Mouse (Mus musculus) adrenal gland, postnatal 36 days (tissue): ENCODE measurements at regions not wholly inside any gene's neighbourhood (a gene's known extent, or its start where the extent isn't known, plus 50 kb on each side); places are given as distances from the start of the nearest gene placed in this dataset.

Experiments used
- DNase-seq, 2 experiments: peaks; one replicate each; pipeline ENCODE4 v3.0.0; 2021; ENCODE audit warnings: mixed read lengths in 1 of 2

DNA sequence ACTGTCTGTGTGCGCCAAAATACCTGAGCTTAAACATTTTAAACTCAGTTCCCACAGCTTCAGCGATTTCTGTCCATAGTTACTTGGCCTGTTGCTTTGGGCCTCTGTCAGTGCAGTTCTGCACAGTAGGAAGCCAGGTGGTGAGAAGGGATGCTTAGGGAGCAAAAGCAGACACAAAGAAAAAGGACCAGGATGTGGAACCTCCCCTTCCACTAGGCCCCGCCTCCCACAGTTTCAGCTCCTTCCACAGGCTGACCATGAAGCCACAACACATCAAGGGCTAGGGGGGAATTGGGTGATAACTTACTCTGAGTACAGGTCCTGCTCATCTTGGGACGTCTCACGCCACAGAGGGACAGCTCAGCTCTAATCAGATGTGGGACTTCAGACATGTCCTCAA is 263.5 kb upstream of the Sdk2 start:
- DNase-seq, result no peak

DNA sequence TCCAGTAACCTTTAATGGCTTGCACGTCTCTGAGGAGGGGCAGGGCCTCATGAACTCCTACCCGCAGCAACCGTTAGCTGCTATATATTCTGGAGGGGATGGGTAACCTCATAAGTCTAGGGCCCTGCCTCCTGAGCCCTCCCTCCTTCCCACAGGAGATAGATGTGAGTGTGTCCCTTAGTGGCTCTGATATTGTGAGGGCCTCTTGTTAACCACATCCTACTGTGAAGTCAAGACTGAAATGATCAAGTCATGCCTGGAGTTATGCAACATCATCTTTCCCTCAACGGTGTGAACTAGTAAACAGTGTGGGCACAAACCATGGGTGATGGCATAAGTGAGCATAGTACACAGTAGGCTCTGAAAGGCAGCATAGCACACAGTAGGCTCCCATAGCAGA is 255.8 kb upstream of the Sdk2 start:
- no peak for DNase-seq

DNA sequence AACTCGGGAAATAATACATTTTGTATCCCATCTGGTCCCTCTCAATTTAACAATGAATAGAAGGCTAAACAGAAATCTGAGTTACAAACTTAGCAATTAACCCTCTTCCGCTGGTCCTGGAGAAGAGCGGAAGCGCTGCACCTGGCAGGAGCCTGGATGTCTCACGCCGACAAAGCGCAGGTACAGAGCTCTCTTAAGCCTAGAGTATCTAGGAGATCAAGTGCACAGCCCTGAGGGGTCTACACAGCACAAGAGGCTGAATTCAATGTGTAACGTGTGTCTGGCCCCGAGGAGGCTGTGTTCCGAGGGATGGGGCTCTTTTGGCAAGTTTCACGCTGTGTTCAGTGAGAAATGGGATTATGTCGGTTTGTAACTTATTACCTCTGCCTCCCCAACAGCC is 255.1 kb upstream of the Sdk2 start:
- no peak for DNase-seq

DNA sequence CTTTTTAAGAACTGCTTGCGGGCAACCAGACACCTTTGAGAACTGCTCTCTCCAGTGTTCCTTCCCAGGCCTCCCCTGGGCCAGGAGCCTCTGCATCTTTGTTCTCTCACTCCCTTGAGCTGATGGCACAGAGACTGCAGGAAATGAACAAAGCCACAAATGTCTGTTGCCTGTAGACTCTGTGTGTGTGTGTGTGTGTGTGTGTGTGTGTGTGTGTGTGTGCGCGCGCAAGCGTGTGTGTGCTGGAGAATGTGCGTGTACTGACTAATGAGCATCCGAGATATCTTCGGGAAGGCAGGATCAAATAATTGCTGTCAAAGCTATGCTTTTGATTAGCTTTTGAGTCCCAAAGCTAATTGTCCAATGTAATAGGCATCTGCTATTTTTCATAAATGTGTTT is 254.7 kb upstream of the Sdk2 start:
- no peak for DNase-seq

DNA sequence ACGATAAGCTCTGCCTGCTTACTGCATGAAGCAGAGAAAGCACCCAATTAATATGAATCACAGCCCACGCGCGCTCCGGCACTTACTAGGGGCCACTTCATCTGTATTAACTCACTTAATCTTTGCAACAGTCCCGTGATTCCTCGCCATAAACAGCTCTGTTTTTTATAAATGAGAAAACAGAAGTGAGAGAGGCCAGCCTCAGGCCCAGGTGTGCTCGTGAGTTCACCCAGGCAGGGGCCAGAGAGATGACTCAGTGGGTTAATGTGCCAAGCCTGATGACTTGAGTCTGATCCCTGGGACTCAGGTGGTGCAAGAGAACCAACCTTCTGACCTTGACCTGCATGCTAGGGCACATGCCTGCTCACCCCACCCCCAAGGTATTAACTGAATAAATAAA is 248.4 kb upstream of the Sdk2 start:
- DNase-seq, result no peak

DNA sequence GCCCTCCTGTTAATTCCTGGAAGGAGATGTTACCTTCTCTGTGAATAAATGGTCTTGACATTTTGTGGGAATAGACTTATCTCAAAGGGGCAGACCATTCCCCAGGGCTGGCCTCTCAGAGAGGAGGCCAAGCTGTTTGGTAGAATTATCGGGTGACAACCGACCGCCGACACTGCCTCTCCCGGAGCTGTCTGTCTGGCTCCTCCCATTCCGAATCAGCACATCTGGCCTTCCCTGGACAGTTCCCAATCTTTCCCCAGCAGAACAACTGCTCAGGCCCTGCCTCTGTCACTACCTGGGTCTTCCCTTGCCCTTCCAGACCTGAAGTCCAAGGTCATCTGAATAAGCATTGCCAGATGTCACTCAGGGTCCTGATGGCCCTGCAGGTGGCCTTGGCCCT is 246.8 kb upstream of the Sdk2 start:
- peak in 1 of 2 experiments; percentile 9 for DNase-seq

DNA sequence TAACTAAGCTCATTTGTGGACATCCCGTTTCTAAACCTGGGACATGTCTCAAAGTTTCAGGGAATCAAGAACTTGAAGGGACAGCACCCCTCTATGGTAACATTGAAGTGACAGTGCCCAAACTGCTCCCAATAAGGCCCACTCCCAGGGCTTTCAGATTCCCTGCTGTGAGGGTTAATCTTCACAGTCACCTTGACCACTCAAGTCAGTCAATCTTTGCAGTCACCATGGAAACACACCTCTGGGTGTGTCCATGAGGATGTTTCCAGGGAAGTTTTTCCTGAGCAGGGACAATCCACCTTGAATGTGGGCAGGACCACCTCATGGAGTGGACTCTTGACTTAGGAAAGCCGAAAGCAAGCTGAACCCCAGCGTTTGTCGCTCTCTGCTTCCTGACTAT is 244.8 kb upstream of the Sdk2 start:
- no peak for DNase-seq

DNA sequence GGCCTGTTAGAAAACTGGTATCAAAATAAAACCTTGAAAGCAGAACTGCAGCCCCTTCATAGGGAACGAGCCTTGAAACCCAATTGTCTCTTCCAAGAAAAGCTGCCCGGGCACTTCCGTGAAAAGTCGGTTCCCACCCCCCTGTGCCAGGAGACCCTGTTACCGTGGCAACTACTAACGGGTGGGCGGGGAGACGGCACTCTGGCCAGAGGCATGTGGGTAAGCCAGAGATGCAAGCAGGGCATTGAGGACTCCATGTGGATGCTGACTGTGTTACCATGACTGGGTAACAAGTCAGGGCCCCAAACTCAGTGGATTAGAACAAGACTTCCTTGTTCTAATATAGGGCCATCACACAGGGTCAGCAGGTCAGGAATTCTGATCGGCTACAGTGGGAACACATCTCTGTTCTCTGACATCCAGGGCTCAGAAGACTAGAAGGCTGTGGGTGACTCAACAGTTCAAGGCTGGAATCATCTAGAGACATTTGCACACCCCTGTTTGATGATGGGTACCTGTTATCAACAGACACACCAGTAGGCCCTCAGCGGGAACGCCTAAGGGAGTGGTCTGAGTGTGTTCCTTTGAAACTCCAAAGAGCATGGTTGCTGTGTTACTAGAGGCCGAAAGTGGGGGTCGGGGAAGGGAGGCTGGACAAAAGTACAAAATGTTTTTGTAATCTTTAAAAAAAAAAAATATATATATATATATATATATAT is 236.9 kb upstream of the Sdk2 start:
- no peak for DNase-seq

DNA sequence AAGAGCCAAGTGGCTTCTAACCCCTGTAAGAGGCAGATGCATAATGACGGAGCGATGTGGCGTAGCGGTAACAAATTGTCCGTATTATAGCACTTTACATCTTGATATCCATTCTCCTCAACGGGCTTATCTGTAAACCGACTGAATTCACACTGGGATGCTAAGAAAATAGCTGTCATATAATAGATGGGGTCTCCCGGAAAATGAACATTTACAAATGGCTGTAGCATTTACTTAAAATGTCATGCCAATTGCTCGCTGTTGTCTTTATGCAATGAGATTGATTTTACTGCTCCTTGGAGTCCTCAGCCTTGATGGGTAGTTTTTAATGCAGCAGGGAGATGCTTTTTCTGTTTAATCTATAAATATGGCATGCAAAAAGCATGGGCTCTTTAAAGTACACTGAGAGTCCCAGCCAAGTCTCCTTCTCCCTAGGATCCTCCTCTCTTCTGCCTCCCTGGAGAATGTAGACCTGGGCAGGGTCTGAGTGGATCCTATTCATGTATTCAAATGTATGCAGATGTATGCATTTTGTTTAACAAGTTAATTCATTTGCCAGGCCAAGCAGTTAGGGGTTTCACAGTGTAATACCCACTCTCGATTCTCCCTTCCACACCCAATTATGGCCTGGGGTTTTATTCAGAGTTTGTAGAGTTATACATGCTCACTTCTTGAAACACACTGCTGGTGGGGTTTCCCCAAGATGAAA is 233.9 kb upstream of the Sdk2 start:
- DNase-seq, result no peak

DNA sequence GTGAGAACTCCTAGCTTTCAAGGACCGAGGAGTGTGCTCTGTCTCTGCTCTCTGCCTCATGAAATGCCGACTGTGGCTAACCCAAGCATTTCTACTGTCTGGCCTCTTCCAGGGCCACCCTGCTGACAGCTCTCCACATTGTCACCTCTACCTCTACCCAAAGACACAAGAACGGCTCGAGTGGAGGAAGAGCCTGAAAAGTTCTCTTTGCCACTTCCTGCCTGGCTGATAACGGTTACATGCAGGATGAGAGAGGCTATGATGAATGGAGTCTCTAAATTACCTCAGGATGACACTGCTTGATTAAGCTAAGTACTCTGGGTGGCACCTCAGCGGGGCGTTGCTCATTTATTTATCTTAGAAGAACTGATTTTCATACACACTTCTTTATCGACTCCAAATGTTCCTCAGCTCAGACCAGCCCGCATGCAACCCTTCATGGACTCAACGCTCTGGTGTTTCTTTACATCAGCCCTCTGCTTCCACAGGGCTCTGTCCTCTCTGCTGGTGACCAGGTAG is 230.0 kb upstream of the Sdk2 start:
- no peak for DNase-seq

DNA sequence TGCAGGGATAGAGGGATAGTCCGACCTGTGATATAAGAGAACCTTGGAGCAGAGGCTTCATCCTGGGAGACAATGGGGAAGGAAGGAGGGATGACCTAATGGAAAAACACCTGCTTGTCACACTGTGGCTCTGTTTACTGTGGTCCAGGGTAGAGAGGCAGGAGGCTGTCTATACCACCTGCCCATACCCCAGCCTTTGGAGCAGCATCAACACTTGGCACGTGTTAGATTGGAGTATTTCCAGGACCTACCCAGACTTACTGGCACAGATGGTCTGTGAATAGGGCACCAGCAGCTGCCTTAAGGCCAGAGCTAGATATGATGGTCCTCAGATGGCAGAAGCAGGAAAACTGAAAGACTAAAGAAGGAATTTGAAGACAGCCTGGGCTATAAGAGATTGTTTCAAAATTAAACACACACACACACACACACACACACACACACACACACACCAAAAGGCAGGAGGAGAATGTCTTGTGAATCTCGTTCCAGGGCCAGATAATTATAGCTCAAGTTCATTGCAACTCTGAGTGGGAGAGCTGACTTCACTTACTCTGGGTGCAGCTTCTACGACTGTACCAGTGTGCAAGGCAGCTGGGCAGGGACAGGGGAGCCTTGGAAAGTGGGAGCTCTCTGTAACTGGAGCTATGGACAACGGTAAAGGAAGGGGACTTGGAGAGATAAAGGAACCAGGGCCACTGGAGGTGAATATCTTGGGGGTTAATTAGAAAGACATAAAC is 227.8 kb upstream of the Sdk2 start:
- no peak for DNase-seq

DNA sequence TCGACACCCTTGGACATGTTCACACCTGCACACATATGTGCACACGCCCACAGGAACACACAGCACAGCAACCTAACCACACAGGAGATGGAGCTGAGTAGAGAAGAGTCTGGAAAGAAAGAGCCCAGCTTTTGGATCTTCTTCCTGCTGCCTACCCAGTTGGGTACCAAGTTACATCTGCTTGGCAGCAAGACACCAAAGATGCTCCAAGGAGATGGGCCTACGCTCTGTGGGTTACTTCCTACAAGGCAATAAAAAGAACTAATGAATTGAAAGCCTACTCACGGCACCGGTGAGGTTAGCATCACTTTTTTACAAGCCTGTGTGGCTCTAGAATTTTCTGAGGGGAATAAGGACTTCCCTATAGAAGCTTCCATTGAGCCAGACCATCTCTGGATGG is 224.4 kb upstream of the Sdk2 start:
- DNase-seq, result no peak

DNA sequence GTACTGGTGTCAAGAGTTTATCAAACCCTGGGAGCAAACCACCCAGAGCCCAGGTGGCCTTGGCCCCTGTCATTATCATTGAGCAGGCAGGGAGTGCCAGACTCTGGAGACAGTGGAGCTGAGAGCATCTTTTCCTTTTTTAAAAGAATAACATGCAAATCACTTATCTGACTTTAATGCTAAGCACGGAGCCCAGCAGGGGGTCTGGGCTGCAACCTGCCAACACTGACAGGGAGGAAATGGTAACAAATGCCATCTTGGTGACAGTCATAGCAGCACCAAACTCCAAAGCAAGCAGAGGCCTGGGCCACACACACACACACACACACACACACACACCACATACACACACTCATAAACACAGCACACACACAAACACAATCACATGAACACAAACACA is 223.1 kb upstream of the Sdk2 start:
- DNase-seq, result no peak

DNA sequence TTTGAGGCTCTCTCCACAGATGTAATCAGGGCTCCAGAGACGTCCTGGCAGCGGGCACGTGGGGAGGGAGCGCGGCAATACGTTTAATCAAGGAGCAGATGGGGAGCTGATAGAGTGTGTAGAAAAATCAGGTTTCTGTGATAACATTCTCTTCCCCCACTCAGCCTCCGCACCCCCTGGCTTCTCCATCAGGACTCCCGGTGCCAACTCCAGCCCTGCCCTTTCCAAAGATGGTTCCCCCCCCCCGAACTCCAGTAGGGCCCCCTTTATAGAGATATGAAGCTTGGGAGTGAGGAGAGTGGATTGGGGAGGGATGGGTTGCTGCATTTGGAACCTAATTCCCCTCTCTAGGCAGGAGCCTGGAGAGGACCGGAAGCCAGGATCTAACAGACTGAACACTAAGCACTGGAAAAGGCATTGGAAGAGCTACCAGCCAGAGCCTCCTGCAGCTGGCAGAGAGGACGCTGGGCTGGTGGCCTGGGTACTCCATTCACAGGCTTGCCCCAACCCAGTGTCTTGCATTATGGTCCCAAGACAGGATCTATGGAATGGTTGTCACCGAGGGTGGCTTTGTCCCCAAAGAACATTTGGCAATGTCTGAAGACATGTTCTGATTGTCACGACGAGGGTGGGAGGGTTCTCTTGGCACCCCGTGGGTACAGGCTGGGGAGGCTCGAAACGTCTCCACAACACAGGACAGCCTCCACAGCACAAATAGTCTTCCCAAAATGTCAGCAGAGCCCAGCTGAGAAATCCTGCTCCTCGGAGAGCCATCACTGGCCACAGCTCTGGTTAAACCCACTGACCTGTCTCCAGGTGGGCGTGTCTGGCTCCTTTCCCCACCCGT is 218.2 kb upstream of the Sdk2 start:
- no peak for DNase-seq

DNA sequence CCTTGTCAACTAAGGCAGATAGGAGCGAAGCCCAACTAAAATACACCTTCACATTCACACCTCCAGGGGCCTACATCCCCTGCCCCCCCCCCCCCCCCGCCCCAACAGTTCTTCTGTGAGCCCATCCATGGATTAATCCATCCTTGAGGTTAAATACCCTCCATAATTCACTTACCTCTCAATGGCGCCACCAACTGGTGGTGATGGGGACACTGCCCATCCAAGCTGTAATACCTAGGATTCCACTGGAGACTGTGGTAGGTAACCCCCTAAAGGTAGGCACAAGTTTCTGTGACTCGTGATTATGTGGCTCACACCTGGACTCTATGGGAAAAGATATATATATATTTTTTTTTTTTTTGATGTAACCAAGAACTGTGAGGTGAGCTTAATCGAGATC is 216.4 kb upstream of the Sdk2 start:
- DNase-seq, result peak; percentile 49 to 71

DNA sequence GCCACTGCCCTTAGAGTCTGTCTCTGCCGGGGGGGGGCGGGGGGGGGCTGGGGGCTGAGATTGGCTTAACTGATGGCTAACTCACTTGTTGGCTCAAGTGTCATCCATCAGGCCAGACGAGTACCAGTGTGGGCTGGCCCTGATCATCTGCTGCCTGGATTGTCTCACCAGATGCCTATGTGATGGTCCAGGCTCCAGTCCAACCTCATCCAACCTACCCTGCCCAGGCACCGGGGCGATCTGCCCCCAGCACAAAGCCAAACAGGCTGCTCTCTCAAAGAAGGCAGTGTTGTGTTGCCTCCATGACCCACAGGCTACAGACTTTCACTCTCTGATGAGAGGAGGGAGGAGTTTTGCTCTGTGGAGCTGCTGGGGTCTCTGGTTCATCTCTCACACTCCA is 215.7 kb upstream of the Sdk2 start:
- DNase-seq, result no peak

DNA sequence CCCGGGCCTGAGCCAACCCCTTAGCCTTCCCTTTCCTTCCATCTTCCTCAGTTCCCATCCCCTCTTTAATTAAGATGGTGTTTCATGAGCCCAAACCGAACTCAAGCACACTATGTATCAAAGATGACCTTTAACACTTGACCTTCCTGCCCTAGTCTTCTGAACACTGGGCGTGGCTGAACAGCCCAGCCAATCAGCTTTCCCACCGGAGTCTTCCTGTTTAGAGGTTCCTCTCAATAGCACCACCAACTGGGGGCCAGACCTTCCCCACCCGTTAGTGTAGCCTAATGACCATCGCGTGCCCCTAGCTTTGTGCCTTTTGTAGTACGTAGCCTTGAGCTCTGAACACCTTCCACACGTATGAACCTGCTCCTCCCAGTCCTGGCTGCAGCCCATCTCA is 215.0 kb upstream of the Sdk2 start:
- no peak for DNase-seq

DNA sequence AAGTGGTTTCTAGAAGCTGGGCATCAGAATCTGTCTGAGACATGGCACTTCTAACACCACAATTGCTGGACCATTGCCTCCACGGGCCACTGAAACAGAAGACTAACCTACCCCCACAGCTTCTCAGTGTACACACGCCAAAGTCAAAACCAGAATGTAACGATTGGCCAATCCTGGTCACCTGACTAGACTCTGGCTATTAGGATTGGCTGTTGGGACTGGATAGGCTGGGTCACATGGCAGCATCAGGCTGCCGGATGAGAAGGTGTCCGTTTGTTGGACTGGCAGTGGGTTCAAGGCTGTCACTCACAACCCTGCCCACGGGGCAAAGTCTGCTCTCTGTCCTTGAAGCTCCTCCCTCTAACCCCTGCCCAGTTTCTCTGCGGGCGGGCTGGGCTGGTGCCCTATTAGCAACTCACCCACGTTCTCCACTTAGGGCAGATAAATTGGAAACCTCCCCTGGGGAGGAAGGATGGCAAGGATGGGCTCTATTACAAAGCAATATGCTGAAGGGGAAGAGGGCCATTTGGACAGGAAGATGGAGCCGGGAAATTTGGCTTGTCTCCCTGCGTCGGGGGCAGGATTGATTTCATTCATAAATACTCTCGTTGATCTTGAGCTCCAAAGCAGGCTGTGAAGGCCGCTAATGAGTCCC is 214.3 kb upstream of the Sdk2 start:
- no peak for DNase-seq

DNA sequence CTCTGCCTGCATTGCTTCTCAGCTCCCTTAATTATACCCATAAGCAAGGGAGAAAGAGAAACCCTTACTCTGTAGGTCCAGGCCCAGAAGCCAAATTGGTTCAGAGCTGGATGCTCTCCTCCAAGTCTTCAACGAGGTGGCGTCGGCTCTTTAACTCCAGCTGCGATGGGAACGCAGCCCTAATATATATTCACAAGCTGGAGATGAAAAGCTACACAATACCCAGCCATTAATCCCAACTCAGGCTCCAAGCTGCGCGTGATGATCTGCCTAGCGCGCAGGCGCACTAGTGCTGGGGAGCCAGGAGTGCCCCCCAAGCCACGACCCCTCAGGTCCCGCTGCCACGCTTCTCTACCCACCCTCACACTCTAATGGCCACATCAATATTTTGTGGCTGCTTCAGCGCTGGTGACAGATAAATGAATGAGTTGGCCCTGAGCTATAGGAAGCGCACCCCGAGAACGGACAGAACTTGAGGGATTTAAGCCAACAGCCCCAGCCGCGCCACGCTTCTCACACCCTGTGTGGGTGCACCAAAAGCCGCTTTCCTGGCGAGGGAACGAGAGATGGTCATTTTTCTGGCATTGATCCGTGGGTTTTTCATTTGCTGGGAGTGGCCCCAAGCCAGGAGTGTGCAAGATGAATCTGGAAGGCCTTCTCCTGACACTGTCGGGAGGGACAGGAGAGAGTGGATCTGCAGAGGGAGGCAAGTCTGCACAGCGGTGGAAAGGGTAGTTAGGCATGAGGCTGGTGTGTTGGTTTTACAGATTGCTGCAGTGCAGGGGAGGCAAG is 210.9 kb upstream of the Sdk2 start:
- no peak for DNase-seq

DNA sequence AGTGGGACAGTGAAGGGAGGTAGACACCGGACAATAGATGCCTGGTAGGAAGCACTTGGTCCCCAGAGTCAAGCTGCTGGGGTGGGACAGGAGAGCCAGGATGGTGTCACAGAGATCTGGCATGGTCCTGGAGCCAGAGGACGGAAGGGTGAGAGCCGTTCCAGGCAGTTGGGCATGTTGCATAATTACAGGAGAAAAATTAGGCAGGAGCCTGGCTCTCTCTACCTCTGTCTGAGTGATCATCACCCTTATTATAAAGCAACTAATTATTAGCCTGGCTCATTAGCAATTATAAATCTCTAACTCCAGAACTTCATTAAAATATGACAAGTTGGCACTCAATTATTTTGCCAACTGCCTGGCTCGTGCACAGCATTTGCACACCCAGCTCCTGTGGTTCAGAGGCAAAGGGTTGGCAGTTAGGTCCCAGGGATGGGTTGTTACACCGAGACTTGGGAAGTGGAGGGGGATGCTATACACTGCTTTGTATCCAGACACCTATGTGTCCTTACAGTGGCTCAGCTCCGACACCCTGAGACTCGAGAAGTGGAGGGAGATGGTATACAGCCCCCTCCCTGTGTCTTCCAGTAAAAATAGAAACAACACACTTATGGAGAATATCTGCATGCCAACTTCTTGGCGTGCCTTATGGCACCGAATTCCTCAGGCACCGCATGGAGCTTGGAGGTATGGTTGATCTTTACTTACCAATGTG is 203.7 kb upstream of the Sdk2 start:
- no peak for DNase-seq
